Mouse (Mus musculus) T-helper 17 cell (primary cell): ENCODE measurements around the gene Irak4.

Experiments
- in situ Hi-C, 2 experiments: fragments of 300-600 bp; cut with MboI, MseI; formaldehyde crosslinking; loops; 1 replicate in 1 of 2; 2 replicates in 1 of 2; pipeline ENCODE4 v1.15.1; 2025; ENCODE audit warnings: high pct_unique_total_duplicates in 2 of 2

Gene Irak4

DNA sequence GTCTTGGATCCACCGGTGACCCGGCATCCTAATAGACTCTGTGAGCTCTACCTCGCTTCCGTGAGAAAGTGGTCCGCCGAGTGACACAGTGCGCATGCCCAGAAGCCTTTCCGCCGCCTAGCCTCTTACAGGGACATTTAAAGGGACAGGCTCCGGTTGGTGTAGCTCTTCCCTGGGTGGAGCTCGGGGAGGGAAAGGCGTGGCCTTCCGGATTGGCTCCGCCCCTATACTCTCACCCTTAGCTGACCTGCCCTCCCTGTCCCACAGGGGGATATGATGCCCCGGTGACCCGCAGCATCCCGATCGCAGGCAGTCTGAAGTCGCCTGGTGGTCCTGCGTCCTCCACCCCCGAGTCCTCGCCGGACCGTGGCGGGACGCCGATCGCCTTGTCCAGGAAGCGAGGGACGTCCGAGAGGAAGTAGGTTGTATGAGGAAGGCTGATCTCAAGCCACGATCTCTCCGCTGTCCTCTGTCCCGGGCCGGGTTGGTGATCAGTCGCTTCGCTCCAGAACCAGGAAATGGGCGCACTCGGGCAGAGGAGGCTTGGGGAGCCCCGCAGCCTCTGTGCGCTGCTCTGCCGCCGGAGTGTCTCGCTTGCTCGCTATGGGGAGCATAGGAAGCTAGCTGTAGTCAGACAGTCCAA lies at the start of gene Irak4, which contains the start of gene Pus7l:
Irak4 (plus strand) TSS at position 235 of the 643 bp plus-strand sequence.
Pus7l (minus strand) TSS at position 139 of the 643 bp plus-strand sequence.
- in situ Hi-C loops, result loop anchor here in 1 of 2 experiments (10.0 kb wide), 1 partner anchor 1149 kb away; the partner anchor contains the start of genes Pphln1 and Zcrb1

DNA sequence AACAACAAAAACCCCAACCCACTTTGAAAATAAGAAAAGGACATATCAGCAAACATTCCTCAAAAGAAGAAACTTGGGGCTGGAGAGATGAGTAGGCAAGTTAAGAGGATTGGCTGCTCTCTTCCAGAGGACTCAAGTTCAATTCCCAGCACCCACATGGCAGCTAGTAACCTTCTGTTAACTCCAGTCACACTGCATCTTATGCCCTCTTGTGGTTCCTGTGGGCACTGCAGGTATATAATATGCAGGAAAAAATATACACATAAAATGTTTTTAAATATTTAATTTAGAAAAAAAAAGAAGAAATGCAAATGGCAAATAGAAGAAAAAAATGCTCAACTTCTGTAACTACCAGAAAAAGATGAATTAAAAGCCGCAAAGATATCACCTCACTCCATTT lies 49.0 kb upstream of the Irak4 start:
- in situ Hi-C loops, result no loop called here

DNA sequence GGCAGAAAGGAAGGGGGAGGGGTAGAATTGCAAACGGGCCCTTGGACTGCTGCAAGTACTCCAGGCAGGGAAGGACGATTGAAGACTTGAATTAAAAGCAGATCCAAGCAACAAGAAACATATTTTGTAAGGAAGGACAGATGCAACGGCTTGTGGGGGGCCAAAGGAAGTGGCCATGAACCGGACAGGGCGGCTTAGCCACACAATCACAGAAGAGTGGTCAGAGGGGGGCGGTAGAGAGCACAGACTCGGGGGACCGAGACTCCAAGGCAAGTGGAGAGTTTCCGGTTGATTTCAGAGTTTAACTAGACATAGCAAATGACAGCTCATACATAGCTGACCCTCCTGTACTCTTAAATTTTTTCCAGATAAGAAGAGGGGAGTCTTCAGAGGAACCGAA lies 47.5 kb upstream of the Irak4 start:
- in situ Hi-C loops, result loop anchor here in 1 of 2 experiments (5.0 kb wide), 1 partner anchor 99 kb away; no protein-coding TSS in a partner anchor

DNA sequence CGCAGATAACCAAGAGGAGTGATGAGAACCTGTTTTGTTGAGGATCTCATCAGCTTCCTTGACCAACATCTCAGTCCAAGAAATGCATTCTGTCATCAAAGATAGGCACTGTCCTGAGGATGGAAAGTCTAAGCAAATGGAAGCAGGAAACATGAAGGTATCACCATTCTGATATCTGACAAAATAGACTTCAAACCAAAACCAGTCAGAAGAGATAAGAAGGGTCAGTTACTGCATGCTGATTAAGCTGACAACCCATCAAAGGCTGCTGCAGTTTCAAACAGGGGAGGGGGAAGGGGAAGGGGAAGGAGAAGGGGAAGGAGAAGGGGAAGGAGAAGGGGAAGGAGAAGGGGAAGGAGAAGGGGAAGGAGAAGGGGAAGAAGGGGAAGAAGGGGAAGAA lies 44.2 kb upstream of the Irak4 start:
- in situ Hi-C loops, result loop anchor here in 1 of 2 experiments (5.0 kb wide), 1 partner anchor 102 kb away; no protein-coding TSS in a partner anchor

DNA sequence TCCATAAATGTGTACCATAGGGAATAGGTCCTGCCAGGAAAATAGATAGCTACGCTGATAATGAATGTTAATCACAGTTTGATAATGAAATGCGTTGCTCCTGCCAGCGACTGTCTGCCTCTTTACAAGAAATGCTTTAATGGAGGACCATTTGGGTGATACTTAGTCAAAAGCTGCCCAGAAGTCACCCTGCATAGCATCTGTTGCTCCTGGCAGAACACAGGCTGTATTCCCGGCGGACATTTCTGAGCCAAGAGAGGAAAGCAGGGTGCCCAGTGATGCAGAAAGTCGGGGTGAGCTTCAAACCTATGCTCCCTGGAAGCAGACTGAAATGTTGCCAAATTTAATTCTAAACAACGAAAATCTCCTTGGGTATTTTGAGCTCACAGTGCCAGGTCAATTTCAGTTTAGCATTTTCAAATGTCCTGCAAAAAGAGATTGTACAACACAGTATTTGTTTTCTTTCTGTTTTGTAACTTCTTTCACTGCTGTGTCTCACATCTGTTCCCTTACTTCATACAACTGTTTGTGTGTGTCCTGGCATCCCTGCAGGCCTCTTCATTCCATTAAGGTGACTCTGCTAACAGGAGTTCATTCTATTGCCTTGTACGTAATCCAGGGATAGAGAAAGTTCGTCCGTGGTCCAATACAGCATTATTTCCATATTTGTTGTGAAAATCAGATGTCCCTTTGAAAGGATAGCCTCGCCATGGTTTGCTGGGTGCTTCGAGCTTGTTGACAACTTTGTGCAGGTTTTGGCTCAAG lies 39.8 kb upstream of the Irak4 start:
- in situ Hi-C loops, result no loop called here

DNA sequence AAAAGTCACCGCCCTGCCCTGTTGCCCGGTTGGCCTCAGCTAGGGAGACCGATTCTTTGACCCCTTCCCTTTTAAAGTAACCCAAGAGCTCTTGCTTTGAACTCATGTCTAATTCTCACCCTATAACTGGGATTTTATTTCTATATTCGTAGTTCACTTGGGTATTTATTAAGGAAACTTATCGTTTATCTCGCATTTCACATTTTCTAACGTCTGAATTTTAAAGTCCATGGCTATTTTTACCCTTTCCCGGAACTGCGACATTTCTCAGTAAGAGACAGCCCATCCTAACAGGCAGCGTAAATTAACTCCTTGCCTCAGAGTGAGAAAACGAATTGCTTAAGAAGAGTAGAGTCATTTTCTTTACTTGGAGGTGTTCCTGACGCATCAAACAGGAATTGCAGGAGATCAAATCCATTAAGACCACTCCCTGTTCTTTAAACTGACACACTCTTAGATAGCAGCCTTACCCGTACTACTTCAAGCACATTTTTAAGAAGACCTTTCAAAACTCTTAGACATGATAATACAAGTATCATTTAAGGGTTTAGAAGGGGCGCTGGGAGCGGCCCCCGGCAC lies 25.4 kb upstream of the Irak4 start:
- in situ Hi-C loops, result no loop called here

DNA sequence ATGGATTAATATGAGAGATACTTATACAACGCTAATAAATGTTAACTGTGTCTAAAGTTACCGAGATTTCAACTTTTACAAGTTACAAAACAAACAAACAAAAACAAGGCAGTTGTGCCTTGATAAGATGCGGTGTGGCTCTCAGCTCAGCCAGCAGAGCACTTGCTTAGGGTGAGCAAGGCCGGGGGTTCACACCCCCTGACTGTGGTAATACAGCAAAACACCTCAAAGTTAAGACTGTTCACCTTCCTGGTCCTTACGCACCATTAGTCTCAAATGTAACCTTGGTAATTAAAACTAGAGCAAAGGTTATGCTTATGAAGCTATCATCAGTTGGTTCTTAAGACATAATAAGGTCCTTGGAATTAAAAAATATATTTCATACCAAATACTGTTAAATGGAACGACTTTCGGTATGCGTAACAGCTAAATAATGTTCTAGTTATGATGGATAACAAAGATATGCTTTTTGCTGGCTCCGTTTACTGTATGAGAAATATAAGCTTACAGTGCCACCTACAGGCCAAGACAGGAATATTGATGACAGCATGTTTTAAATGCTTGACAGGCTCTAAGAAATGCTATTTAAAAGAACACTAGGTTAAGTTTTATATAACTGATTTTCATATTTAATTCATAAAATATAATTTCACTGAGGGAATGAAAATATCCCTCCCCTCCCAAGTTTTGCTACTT lies 23.1 kb upstream of the Irak4 start:
- in situ Hi-C loops, result loop anchor here in 1 of 2 experiments (10.0 kb wide), 1 partner anchor 256 kb away; no protein-coding TSS in a partner anchor

DNA sequence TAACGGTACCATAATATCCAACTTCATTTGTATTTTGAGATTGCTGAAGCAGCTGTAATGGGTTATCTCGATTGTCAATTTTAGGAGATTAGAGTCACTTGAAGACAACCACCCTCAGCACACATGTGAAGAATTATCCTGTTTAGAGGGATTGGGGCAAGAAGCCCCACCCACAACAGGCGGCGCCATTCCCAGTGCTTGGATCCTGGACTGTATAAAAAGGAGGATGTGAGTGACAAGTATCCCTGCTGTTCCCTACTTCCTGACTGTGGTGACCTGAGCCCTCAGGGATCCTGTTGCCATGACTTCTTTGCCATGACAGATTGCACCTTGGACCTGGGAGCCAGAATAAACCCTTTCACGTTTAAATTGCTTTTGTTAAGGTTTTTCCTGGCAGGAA lies 22.5 kb upstream of the Irak4 start:
- in situ Hi-C loops, result loop anchor here in 1 of 2 experiments (10.0 kb wide), 1 partner anchor 256 kb away; no protein-coding TSS in a partner anchor

DNA sequence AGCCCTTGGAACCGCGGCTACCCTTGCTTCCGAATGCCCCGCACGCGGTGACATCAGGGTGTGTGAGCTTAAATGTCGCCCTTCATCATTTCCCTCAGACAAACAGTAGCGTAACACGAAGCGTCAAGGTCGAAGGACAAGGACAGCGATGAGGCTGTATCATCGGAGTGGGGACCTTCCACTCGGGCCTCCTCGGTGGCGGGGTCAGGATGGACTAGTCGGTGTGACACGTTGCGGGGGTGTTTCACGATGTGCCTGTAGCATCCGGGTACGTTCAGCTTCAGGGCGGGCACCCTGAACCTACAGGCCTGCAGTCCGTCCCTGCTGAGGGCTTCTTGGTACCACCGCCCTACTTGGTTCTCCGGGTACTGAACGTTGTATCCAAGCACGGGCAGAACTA lies 20.2 kb upstream of the Irak4 start:
- in situ Hi-C loops, result loop anchor here in 1 of 2 experiments (10.0 kb wide), 1 partner anchor 258 kb away; no protein-coding TSS in a partner anchor

DNA sequence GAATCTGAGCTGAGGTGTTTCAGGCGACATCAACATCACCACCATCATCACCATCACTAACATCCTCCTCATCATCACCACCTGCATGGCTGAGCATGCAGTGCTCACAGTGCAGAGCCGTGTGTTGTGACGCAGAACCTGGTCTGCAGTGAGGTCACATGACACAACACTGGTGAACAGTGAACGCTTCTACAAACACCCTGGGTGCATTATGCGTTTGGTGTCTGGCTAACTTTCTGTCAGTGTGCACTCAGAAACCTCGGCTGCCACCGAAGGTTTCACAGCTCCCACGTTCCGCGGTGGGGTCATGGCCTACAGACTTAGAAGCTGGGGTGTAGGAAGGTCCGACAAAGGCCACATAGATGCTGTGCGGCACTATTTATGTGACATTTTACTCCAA lies 18.5 kb upstream of the Irak4 start:
- in situ Hi-C loops, result loop anchor here (5.0 to 10.0 kb wide), 2 partner anchors 258 to 260 kb away; no protein-coding TSS in a partner anchor

DNA sequence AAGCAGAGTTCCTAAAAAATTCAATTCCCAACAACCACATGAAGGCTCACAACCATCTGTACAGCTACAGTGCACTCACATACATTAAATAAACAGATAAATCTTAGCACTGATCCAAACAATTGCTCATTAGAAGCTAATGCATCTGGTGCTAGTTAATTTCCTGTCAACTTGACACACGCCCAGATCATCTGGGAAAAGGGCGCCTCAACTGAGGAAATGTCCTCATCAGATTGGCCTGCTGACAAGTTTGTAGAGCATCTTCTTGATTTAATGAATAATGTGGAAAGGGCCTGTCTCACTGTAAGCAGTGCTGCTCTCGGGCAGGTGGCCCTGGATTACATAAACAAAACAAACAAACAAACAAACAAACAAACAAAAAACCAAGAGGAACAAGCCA lies 12.9 kb upstream of the Irak4 start:
- in situ Hi-C loops, result loop anchor here in 1 of 2 experiments (5.0 to 10.0 kb wide), 2 partner anchors 134 to 453 kb away; no protein-coding TSS in a partner anchor

DNA sequence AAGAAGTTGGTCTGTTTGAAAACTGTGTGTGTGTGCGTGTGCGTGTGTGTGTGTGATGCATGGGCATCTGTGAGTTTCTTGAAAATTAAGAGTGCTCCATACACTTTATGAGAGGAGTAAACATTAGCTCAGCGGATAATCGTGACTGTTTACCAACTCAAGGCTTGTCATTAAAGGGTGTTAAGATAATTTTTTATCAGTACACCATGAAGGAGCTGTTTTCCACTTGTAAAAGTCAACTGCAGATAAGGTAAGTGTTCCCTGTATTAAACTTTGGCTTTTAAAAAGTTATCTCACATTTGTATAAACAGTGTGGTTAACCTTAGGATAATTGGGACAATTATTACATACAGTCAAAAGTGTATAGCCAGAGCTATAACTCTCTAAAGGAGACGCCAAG lies 11.1 kb upstream of the Irak4 start:
- in situ Hi-C loops, result loop anchor here in 1 of 2 experiments (5.0 to 10.0 kb wide), 2 partner anchors 132 to 455 kb away; no protein-coding TSS in a partner anchor

DNA sequence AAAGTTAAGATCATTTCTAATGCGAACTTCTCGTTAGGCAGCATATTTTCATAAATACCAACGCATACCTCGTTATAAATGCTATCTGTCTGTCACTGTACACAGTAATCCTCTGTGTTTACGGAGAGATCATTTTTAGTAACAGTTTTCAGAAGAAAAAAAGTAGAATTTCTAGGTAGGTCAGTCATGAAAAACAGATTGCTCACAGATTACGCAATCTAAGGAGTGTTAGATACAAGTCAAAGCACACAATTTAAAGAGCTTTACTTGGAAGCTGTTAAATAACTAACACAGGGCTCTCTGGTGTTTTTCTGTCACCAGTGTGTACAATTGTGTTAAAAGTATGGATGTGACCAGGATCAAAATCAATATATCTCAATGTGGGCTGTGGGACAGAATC lies 10.5 kb upstream of the Irak4 start:
- in situ Hi-C loops, result loop anchor here in 1 of 2 experiments (5.0 to 10.0 kb wide), 2 partner anchors 132 to 456 kb away; no protein-coding TSS in a partner anchor

DNA sequence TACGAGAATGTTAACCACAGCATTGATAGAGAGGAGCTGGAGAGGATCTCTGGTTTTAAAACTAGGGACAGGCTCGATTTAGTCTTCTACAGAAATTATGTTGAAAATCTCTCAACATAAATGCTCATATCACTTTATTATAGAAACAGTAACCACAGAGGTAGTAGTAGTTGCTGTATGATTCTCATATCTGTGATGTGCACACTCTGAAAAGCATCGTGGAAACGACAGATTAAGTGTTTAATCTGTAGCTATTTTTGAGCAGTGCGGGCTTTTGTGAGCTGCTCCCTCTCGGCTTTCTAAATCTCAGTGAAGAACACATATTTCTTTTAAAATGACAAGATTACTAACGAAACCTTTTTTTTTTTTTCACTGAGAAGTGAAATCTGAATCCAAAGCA lies 7.9 kb upstream of the Irak4 start:
- in situ Hi-C loops, result loop anchor here in 1 of 2 experiments (10.0 kb wide), 1 partner anchor 129 kb away; no protein-coding TSS in a partner anchor

DNA sequence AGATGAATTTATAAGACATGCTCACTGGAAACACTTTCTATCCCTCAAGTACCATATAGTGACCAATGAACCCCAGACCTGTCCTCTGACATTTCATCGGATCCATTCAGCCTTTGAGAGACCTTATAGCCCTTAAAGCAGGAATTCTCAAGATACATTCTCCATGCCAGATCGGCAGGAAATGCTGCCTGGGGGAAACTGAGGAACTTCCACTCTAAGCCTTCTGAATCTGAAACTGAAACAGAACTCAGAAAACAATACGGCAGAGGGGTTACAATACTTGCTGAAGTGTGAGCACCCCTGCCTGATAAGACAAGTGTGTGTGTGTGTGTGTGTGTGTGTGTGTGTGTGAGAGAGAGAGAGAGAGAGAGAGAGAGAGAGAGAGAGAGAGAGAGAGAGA lies 4.1 kb upstream of the Irak4 start:
- in situ Hi-C loops, result loop anchor here in 1 of 2 experiments (10.0 kb wide), 1 partner anchor 126 kb away; no protein-coding TSS in a partner anchor

DNA sequence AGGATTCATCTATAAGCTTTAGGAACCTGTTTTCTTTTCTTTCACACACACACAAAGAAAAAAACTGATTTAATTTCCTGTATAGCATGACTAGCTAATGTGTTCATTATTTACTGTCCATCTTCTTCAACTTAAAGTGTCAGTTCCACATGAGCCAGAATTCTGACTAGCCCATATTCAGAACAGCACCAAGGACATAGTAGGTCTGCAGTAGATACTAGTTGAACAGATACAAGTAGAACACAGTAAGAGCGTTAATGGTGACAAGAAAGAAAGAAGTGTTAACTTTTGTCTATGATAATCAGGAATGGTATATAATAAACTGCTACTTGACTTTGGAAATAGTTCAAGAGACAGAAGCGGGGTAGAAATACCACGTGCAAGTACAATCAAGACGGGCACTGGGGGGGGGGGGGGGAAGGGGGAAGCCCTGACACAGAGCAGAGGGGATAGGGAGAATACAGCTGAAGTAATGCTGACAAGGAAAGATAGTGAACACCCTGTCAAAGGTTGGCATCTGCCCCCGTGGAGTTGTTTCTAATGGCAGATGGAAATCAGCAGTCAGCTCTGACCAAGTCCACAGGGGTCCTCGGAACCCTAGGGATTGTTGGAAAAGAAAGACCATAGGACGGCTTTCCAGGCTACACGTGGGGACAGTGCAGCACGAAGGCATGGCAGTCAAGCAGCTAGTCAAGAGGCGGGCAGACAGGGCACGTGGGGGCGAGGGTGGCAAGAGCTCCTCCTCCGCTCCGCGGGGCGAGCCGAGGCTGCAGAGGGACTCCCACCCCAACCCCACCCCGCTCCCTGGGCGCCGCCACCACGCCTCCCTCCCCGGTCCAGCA lies 655 bp upstream of the Irak4 start:
- in situ Hi-C loops, result loop anchor here in 1 of 2 experiments (10.0 kb wide), 1 partner anchor 1148 kb away; the partner anchor contains the start of genes Pphln1 and Zcrb1

DNA sequence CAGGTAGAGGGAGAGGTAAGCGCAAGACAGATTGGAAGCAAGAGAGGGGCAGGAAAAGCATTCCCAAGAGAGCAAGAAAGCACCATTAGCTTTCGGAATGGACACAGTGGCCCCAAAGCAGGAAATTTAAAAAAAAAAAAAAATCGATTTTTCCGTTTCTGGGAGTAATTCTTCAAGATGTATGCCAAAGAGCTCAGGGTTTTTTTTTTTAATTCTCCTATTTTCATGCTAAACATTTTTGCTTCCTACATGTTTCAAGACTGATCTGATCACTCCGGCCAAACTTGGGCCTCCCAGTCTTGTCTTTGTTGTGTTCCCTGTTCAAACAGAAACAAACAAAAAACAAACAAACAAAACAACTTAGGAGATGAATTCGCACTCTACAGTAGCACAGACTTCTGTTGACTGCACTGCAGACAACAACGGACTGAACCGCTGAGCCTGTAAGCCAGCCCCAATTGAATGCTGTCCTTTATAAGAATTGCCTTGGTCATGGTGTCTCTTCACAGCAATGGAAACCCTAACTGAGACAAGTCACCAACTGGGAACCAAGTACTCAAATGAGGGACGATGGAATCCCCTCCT lies 701 bp downstream of the Irak4 start:
- in situ Hi-C loops, result loop anchor here in 1 of 2 experiments (10.0 kb wide), 1 partner anchor 1149 kb away; the partner anchor contains the start of genes Pphln1 and Zcrb1

DNA sequence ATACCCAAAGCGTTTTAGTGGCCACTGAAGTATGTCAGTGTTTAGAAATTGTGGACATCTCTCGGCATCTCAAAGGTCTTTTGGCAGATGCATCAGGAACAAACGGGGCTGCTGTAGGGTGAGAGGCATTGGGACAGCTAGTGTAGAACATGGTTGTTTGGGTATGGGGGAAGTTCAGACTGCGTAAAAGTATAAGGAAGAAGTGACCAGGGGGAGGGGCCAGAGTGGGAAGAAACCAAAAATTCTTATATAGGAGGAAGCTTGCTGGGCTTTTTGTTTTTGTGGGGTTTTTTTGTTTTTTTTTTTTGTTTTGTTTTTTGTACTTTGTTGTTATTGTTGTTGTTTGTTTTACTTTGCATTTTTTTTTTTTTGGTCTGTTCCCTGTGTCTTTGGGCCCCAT lies 1.4 kb downstream of the Irak4 start:
- in situ Hi-C loops, result loop anchor here (5.0 to 10.0 kb wide), 2 partner anchors 57 to 1150 kb away; partner anchors contain the start of genes Pphln1 (in 1 of the 2) and Zcrb1 (in 1 of the 2)

DNA sequence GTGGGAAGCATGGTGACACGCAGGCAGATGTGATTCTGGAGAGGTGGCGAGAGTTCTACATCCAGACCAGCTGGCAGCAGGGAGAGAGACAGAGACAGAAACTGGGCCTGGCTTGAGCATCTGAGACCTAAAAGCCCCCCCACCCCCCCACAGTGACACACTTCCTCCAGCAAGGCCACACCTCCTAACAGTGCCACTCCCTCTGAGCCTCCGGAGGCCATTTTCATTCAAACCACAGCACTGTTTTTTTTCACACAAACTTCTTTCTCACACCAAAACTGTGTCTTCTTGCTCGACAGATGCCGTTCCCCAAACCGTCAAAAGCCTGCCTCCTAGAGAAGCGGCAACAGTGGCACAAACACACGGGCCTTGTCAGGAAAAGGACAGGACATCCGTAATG lies 10.1 kb downstream of the Irak4 start:
- in situ Hi-C loops, result loop anchor here (25.0 kb wide), 3 partner anchors 1234 to 1734 kb away; partner anchors contain the start of genes Ano6 (in 1 of the 2) and Arid2 (in 1 of the 2)
